ENCODE assay signal across 17 mouse cellular contexts in the genomic region with DNA sequence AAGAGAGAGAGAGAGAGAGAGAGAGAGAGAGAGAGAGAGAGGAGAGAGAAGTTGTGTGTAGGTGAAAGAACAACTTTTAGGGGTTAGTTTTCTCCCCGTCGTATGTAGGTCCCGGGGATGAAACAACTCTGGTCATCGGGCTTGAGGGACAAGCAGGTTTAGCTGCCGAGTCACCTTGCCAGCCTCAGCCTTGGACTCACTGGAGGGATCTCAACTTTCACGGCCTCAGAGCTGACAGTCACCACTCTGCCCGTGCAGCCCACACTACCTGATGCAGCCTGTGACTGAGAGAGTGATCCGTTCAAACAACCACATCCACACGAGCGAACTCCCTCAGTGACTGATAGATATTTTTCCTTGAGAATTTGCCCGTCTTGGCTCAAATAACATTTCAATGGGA. TPM values are rescaled to one million over a fixed set of nuclear protein-coding genes. Genes with fewer than 3 reads are reported as not detected.
DNase-seq lines count a peak whose midpoint lies in the region; ATAC-seq lines count a peak whose summit lies in the region.
"Had no signal": no experiment of that assay in that cellular context is flagged by ENCODE, and none has a peak within 500 bp of the region (broad histone marks: within the 10 kb centered on the region; RNA-seq: fewer than 3 reads in every experiment).

No protein-coding gene starts in this region.

- peak overlapping the region in 1 of 2 experiments; percentile 73; a peak in 1 of 4 replicates for H3K27ac ChIP-seq in heart, embryonic 14.5 days (replicated peaks in 1 of 2; ENCODE audit: control insufficient read depth in 1 of 2, insufficient read depth in 1 of 2, low read depth in 2 of 2, low read length in 2 of 2)
- H3K27ac ChIP-seq in heart, embryonic 11.5 days (ENCODE audit: low read depth, low read length), result no peak overlapping the region
- H3K27ac ChIP-seq in forebrain, embryonic 13.5 days, result no peak overlapping the region
- H3K27ac ChIP-seq: embryonic facial prominence, embryonic 10.5 days; hindbrain, embryonic 13.5 days; hindbrain, postnatal 0 days had no signal

- ATAC-seq in heart, embryonic 14.5 days (ENCODE audit: insufficient number of reproducible peaks, insufficient read depth, low FRiP score, low read depth), result no peak
- ATAC-seq in heart, embryonic 11.5 days (replicated peaks; ENCODE audit: insufficient number of reproducible peaks, low FRiP score, low TSS enrichment), result no peak
- ATAC-seq in forebrain, embryonic 13.5 days, result no peak
- ATAC-seq: forebrain, embryonic 14.5 days; hindbrain, postnatal 0 days had no signal

- H3K36me3 ChIP-seq in heart, embryonic 14.5 days (ENCODE audit: control insufficient read depth, insufficient read depth, low read length), result peaks cover 7% of the 10 kb centered on the region; the same call in 1 of the 2 replicates
- 0 out of 2 replicates have a peak, but pooled peaks cover 2% of the 10 kb centered on the region for H3K36me3 ChIP-seq in heart, embryonic 11.5 days (ENCODE audit: control insufficient read depth, insufficient read depth, low read length)
- H3K36me3 ChIP-seq in forebrain, embryonic 13.5 days (ENCODE audit: poor library complexity, severe bottlenecking), result peaks cover 29% of the 10 kb centered on the region

- H3K4me2 ChIP-seq in heart, embryonic 14.5 days (ENCODE audit: low read length), result no peak overlapping the region
- H3K4me2 ChIP-seq in heart, embryonic 11.5 days, result no peak overlapping the region
- no peak overlapping the region for H3K4me2 ChIP-seq in forebrain, embryonic 13.5 days
- H3K4me2 ChIP-seq: hindbrain, embryonic 13.5 days had no signal

- intact Hi-C loops in gastrocnemius, postnatal 14 days (cut with DNase I; ENCODE audit: low total_unique reads), result no loop called here

- H3K27me3 ChIP-seq in heart, embryonic 14.5 days (ENCODE audit: control insufficient read depth, insufficient read depth, low read length), result no peaks in the 10 kb centered on the region
- H3K27me3 ChIP-seq in heart, embryonic 11.5 days (ENCODE audit: control insufficient read depth, insufficient read depth, low read length), result no peaks in the 10 kb centered on the region
- no peaks in the 10 kb centered on the region for H3K27me3 ChIP-seq in forebrain, embryonic 13.5 days
- H3K27me3 ChIP-seq: CH12.LX; hindbrain, embryonic 13.5 days had no signal

- no peak overlapping the region for H3K4me3 ChIP-seq in heart, embryonic 14.5 days (ENCODE audit: control insufficient read depth in 1 of 2, insufficient read depth in 1 of 2, low read depth in 1 of 2, low read length in 2 of 2)
- H3K4me3 ChIP-seq in heart, embryonic 11.5 days (ENCODE audit: low read depth, low read length), result no peak overlapping the region
- no peak overlapping the region for H3K4me3 ChIP-seq in forebrain, embryonic 13.5 days
- H3K4me3 ChIP-seq: embryonic facial prominence, embryonic 10.5 days; hindbrain, embryonic 13.5 days had no signal

- 73% methylated on average over 11 of the region's 11 CpGs for WGBS in heart, embryonic 14.5 days
- WGBS in heart, embryonic 11.5 days (ENCODE audit: insufficient replicate concordance), result 74% methylated on average over 11 of the region's 11 CpGs
- 93% methylated on average over 11 of the region's 11 CpGs for WGBS in forebrain, embryonic 13.5 days

- H3K9ac ChIP-seq in heart, embryonic 14.5 days (ENCODE audit: low read length), result 0 out of 2 replicates have a peak overlapping the region, but pooled peaks have one; percentile 8
- H3K9ac ChIP-seq in heart, embryonic 11.5 days (ENCODE audit: low read depth, low read length), result no peak overlapping the region
- no peak overlapping the region for H3K9ac ChIP-seq in forebrain, embryonic 13.5 days
- H3K9ac ChIP-seq: hindbrain, embryonic 13.5 days had no signal

- peak; percentile 47 for DNase-seq in gastrocnemius, postnatal 14 days
- DNase-seq in gastrocnemius, postnatal 4 days (ENCODE audit: low spot score in 2 of 2), result no peak
- DNase-seq in gastrocnemius, postnatal 25 days, result peak; percentile 36
- DNase-seq: adrenal gland, adult 2 months; adrenal gland, postnatal 25 days; cerebellum, adult 2 months; cerebellum, postnatal 10 days; kidney, adult 11 months; kidney, adult 9 months had no signal

- H3K9me3 ChIP-seq in heart, embryonic 14.5 days (ENCODE audit: control insufficient read depth, low read length), result no peaks in the 10 kb centered on the region
- H3K9me3 ChIP-seq in heart, embryonic 11.5 days (replicated peaks; ENCODE audit: control insufficient read depth, low read length), result no peaks in the 10 kb centered on the region
- H3K9me3 ChIP-seq in forebrain, embryonic 13.5 days (replicated peaks), result 0 out of 2 replicates have a peak, but pooled peaks cover 5% of the 10 kb centered on the region
- H3K9me3 ChIP-seq: embryonic facial prominence, embryonic 10.5 days; hindbrain, embryonic 13.5 days had no signal

- H3K4me1 ChIP-seq in heart, embryonic 14.5 days (ENCODE audit: control insufficient read depth in 2 of 2, insufficient read depth in 2 of 2, low read length in 2 of 2), result peaks cover 45 to 71% of the 10 kb centered on the region in 2 experiments
- H3K4me1 ChIP-seq in heart, embryonic 11.5 days (ENCODE audit: control insufficient read depth, insufficient read depth, low read length), result peaks cover 39% of the 10 kb centered on the region
- 0 out of 2 replicates have a peak, but pooled peaks cover 6% of the 10 kb centered on the region for H3K4me1 ChIP-seq in forebrain, embryonic 13.5 days

RNA-seq across cellular contexts. Expression of a gene that starts 20.1 kb away (rescaled TPM):
- 10 to 100 TPM; 70.1 to 76.6 TPM for total RNA-seq in gastrocnemius, postnatal 14 days (2021)
- 10 to 100 TPM; 53.0 to 53.5 TPM for total RNA-seq in gastrocnemius, postnatal 4 days (2021)
- polyA plus RNA-seq in heart, embryonic 14.5 days (2014; fragmentation: Nextera tagmentation; extraction: Ambion mirVana), result 25.5 and 26.0 TPM in 2 replicates
- 18.5 and 23.2 TPM in 2 replicates for polyA plus RNA-seq in heart, embryonic 11.5 days (2014; fragmentation: Nextera tagmentation; extraction: Ambion mirVana)
- 100 to 1,000 TPM; 101 to 138 TPM for total RNA-seq in gastrocnemius, postnatal 25 days (2021)
- 18.0 and 18.7 TPM in 2 replicates for polyA plus RNA-seq in forebrain, embryonic 13.5 days (2015; fragmentation: Nextera tagmentation; extraction: Ambion mirVana)

RNA-seq across cellular contexts. Expression of a gene that starts 31.3 kb away (rescaled TPM):
- 1 to 10 TPM; 6.6 to 8.8 TPM for total RNA-seq in gastrocnemius, postnatal 14 days (2021)
- 10 to 100 TPM; 11.7 to 11.9 TPM for total RNA-seq in gastrocnemius, postnatal 4 days (2021)
- 6.5 and 6.8 TPM in 2 replicates for polyA plus RNA-seq in heart, embryonic 14.5 days (2014; fragmentation: Nextera tagmentation; extraction: Ambion mirVana)
- polyA plus RNA-seq in heart, embryonic 11.5 days (2014; fragmentation: Nextera tagmentation; extraction: Ambion mirVana), result 7.1 and 8.6 TPM in 2 replicates
- 1 to 10 TPM; 4.8 to 5.3 TPM for total RNA-seq in gastrocnemius, postnatal 25 days (2021)
- 9.6 and 9.8 TPM in 2 replicates for polyA plus RNA-seq in forebrain, embryonic 13.5 days (2015; fragmentation: Nextera tagmentation; extraction: Ambion mirVana)

RNA-seq across cellular contexts. Expression of a gene that starts 31.5 kb away (rescaled TPM):
- total RNA-seq in gastrocnemius, postnatal 14 days (2021), result 1 to 10 TPM; 7.7 to 8.8 TPM
- 10 to 100 TPM; 10.4 to 11.3 TPM for total RNA-seq in gastrocnemius, postnatal 4 days (2021)
- polyA plus RNA-seq in heart, embryonic 14.5 days (2014; fragmentation: Nextera tagmentation; extraction: Ambion mirVana), result 5.8 and 6.5 TPM in 2 replicates
- 5.4 and 5.9 TPM in 2 replicates for polyA plus RNA-seq in heart, embryonic 11.5 days (2014; fragmentation: Nextera tagmentation; extraction: Ambion mirVana)
- 1 to 10 TPM; 6.2 to 7.3 TPM for total RNA-seq in gastrocnemius, postnatal 25 days (2021)
- polyA plus RNA-seq in forebrain, embryonic 13.5 days (2015; fragmentation: Nextera tagmentation; extraction: Ambion mirVana), result 10.3 and 11.1 TPM in 2 replicates

Comparison
In these comparisons a context has a peak if more than half of its experiments do, and no peak if none do; other contexts are left out.
1. DNase-seq: peak in gastrocnemius, postnatal 14 days (single experiment) and gastrocnemius, postnatal 25 days (single experiment); none in gastrocnemius, postnatal 4 days (0 of 2).